Mouse (Mus musculus): ENCODE results near the gene Col6a2.

The Col6a2 gene

DNA sequence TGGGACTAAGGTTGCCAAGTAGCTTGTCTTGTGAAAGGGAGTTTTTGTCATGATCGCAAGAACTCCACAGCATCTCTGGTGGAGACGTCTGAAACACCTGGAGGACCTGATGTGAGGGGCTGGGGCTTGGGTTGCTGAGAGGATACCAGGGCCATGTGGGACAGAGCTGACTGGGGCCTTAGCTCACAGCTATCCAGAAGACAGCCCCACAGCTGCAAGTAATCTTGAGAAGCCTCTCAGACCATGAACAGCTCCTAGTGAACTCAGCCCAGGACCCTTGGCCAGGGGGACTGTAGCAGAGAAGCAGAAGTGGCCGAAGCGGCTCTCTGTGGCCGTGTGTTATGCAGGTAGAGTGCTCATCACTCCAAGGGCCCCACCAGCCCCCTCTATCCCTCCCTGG lies 11.2 kb upstream of the Col6a2 start:
- no peak for DNase-seq

DNA sequence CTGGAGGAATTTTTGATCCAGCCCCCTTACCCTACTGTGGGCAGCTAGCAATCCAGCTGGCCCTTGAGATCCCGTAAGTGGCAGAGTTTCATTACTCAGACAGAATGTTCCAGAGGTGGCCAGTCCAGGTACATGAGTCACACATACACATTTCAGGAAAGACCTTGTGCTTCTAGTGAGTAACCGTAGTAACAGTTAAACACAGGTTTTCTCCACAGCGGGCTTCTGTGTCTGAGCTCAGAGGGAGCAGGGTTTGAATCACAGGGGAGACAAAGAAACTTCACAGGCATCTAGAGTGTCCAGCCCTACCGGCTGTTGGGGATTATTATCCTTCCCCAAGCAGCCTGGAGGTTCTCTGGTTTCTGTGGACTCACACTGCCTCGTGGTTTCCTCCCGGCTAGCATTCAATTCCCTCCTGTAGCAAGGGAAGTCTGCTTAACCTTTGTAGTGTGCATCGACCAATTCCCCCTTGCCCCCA lies 10.7 kb upstream of the Col6a2 start:
- DNase-seq = no peak

- DNase-seq = no peak
Observed at GRCm38 (mm10) chr10:76632630-76633029, 9.2 kb upstream of the Col6a2 start.

- no peak for DNase-seq
Observed at GRCm38 (mm10) chr10:76630657-76631056, 7.2 kb upstream of the Col6a2 start.

GRCm38 (mm10) chr10:76627714-76628113 lies 4.3 kb upstream of the Col6a2 start:
- DNase-seq = no peak

DNA sequence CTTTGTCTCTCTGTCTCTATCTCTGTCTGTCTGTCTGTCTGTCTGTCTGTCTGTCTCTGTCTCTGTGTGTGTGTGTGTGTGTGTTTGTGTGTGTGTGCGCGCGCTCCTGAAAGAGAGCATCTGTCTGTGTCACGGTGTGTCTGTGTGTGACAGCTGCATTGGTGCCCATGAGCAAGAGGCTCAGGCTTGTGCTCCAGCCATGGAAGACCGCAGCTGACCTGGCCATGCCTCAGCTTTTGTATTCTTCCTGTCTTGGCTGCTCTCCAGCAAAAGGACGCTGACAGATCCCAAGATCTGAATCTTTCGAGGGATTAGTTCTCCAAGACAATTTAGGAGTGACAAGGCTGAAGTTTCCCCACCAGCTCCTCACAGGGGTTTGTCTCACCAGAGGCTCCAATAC lies 1.5 kb upstream of the Col6a2 start:
- no peak for DNase-seq

DNA sequence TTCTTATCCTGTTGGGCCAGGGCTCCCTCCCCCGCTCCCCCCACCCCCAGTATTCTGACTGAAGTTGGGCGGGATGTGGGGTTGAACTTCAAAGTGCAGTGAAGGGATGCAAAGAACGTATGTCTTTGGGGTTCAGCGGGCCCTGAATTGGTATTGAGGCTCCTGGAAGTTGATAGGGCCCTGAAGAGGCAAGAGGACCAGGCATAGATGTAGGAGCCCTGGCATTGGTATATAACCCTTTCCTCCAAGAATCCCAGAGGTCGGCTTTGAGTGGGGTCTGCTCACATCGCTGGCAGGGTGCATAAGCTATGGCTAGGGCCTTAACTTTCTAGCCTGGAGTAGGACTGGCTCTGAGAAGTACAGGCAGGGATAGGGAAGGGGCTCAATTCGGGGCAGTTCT lies 304 bp upstream of the Col6a2 start:
- no peak for DNase-seq

GRCm38 (mm10) chr10:76622411-76622810 lies 1.0 kb downstream of the Col6a2 start:
- DNase-seq = no peak

DNA sequence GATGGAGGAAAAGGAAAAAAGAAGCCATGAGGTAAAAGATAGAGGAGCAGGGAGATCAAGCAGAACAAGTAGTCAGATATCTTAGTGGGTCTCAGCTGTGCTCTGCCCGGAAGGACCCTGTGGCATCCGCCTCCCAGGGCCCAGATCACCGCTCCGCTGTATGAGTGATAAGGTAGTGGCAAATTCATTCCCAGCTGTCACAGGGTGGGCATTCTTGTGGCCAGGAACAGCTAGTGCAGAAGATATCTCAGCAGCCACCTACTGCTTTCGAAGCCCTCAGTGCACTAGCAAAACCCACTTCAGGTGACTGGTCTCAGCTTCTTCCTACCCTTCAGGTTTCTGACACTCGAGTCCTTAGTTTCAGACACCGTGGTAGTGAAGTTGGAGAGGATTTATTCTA lies 11.0 kb downstream of the Col6a2 start:
- no peak for DNase-seq

GRCm38 (mm10) chr10:76602690-76603089 lies 20.7 kb downstream of the Col6a2 start:
- no peak for DNase-seq

DNA sequence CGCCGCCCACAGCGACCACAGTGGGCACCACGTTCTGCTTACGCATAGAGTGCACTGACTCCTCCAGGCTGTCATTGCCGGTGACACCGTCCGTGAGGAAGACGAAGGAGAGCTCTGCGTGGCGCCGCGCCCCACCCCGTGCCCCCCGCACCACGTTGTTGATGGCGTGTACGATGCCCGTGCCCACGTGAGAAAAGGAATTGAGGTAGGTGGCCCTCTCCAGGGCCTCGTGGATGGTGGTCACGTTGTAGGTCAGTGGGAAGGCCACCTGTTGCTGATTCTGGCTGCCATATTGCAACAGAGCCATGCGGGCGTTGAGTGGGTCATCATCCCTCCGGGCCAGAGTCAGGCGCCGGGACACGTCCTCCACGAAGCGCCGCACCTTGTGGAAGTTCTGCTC lies 27.1 kb downstream of the Col6a2 start:
- no peak for DNase-seq

DNA sequence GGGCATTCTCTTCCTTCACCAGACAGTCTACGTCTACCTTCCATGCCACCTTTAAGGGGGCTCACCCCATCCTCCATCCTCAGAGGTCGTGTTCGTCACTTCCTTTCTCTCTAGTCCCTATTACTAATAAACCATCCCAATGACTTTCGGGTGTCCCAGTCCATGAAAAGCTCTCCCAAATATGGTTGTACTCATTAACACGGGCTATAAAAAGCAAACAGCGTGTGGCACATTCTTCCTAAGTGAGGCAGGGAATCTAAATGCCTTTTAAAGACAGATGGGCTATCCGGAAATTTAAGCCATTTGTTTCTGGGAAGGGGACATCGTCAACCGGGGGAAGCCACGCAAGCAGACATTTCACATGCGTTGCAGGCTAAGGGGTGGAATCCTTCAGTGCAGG lies 33.2 kb downstream of the Col6a2 start:
- no peak for DNase-seq

DNA sequence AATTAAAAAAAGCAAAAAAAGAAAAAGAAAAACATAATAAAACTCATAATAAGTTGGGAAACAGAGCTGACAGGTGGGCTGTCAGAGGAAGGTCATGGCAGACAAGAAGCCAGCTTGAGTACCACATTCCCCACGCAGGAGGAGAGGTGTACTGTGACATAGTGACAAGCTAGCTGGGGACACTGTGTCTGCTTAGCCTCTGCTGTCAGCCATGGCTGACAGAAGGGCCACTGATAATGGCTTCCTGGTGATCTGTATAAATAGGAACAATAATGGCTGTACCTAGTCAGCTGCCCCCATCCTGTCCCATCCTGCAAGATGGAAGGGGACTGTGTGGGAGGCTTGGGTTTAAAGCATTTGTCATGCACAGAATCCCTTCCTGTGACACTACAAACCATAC lies 37.2 kb downstream of the Col6a2 start:
- DNase-seq = no peak

- DNase-seq = no peak
Observed at GRCm38 (mm10) chr10:76584138-76584537, 39.3 kb downstream of the Col6a2 start.

DNA sequence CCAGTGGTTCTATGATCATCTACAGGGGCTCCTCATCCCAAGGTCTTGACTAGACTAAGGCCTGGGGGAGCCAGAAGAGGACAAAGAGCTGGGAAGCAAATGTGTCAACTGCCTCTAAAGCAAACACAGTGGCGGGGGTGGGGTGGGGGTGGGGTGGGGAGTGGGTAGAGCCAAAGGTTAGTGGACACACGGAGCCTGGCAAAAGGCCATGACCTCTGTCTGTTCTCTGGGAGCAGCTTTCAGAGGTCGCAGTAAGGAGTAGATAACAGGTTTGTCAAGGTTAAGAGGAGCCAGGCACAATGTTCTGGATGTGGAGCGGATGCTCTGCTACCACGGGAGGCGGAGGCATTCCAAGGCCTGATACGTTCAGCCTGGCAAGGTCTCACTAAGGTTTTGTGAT lies 46.5 kb downstream of the Col6a2 start:
- no peak for DNase-seq

- peak; percentile 56 for DNase-seq
Observed at GRCm38 (mm10) chr10:76575374-76575773, 48.1 kb downstream of the Col6a2 start, which contains the start of gene Ftcd. Gene Ftcd (plus strand): TSS chr10:76575648.

- DNase-seq = no peak
Observed at GRCm38 (mm10) chr10:76572151-76572550, 51.3 kb downstream of the Col6a2 start.

GRCm38 (mm10) chr10:76571070-76571469 lies 52.4 kb downstream of the Col6a2 start:
- DNase-seq = no peak

DNA sequence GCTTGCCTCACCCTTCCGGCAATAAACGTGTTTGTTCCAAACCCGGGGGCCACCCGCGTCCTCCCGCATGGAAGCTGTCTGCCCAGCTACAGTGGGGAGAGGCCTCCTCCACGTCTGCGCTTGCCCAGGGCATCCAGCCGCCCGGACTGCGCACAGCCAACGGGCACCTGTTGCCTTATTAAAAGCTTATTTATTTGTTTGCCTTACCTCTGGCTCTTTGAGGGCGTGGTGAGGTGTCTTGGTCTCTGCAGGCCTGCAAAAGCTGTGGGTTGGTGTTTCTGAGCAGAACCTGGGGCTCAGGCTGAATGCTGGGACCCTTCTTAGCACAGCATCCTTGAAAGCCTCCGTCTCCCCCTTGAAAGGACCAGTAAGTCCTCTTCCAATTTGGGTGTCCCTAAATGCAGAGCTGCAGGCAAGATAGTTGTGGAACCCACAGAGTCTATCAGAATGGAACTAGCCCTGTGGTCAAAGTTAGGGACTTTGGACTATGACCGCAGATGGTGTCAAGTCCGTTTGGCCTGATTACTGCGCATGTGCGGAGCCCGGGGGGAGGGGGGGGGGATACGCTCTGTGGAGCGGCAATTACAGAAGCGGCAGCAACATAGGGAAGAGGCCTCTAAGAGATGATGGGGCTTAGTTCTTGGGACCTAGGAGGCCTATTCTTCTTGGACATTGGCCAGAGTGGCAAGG lies 53.3 kb downstream of the Col6a2 start:
- DNase-seq = peak; percentile 41

DNA sequence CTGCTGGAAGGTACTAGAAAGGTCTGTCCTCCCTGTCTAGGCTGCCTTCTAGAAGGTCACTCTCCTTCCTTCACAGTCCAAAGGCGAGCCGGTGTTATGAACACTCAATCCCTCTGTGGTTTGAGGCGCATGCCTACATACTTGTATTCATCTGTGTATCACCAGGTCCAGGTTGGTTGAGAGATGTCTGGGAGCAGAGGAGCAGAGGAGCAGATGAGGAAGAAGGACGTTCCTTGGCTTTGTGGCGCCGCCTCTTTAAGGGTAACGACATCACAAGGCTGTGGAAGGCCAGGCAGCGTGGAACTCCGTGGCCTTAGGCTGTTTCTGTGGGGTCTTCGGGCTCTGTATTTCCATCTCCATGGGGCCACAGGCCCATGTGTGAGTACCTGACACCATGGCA lies 61.5 kb downstream of the Col6a2 start, which contains the start of gene Spatc1l:
TSS of gene Spatc1l (plus strand) at position 301 of the 400 bp plus-strand sequence.
- no peak for DNase-seq

- DNase-seq = no peak
Observed at GRCm38 (mm10) chr10:76554061-76554460, 69.4 kb downstream of the Col6a2 start.

GRCm38 (mm10) chr10:76551556-76551955 lies 71.9 kb downstream of the Col6a2 start:
- no peak for DNase-seq

- DNase-seq = peak; percentile 16
Observed at GRCm38 (mm10) chr10:76550458-76550857, 73.0 kb downstream of the Col6a2 start.

DNA sequence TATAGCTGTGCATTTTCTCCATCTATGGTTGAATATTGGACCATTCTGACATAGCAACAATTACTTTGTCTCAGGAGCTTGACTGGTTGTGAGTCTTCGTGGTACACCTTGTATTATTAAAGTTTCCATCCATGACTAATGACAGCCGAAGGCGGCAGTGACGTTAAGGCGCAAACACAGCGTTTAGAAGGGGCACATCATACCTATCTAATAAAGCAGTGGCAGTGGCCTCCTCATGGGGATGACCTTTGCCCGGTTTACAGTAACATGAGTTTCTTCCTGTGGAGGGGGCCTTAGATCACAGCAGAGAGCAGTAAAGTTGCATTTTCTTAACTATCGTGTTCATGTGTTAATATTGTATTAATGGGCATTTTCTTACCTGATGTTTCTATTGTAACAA lies 75.2 kb downstream of the Col6a2 start:
- no peak for DNase-seq

GRCm38 (mm10) chr10:76546566-76546965 lies 76.9 kb downstream of the Col6a2 start:
- peak; percentile 24 for DNase-seq
